Mouse (Mus musculus): Measurements from ENCODE around the gene Zfp553.

- no peak for TF ChIP-seq REST (IDR thresholded peaks at IDR 0.05; ENCODE audit: insufficient read depth, insufficient read length)
- no peak for TF ChIP-seq E2F4 (IDR thresholded peaks at IDR 0.05; ENCODE audit: insufficient read depth)
- TF ChIP-seq POLR2A (IDR thresholded peaks at IDR 0.05; ENCODE audit: insufficient read length, low read depth) = no peak
- no peak for TF ChIP-seq TCF3 (IDR thresholded peaks at IDR 0.05; ENCODE audit: insufficient read length, low read depth)
- no peak for TF ChIP-seq TCF12 (IDR thresholded peaks at IDR 0.05; ENCODE audit: insufficient read depth, poor library complexity, severe bottlenecking)
These were observed 47.2 kb downstream of the Zfp553 start for GRCm38 (mm10) chr7:127280092-127280491.

All from myocyte (in vitro differentiated cells).